Mouse (Mus musculus) adrenal gland, postnatal 14 days (tissue): ENCODE results near the gene Gipc3. TPM values are rescaled to one million over a fixed set of nuclear protein-coding genes. Genes with fewer than 3 reads are reported as not detected.

Experiments used
- DNase-seq: peaks from one replicate; pipeline ENCODE4 v3.0.0; 2021; ENCODE audit warnings: mixed read lengths
- long read RNA-seq, 2 experiments: library from polyadenylated mRNA; stranded (forward); transcript quantifications; one replicate each; pipeline ENCODE4 v2.0.0; 2021
- total RNA-seq: library from RNA; stranded (reverse); gene quantifications from 2 replicates; pipeline ENCODE4 v1.2.3, GENCODE M21; 2021

Gene Gipc3
- total RNA-seq: 4.6 and 5.1 TPM in 2 replicates
- long read RNA-seq, experiment 1: 0 reads
- long read RNA-seq, experiment 2: 0 reads

GRCm38 (mm10) chr10:81342686-81343505, at the start of gene Gipc3:
Gipc3 (minus strand) TSS chr10:81343266.
- DNase-seq: peak; percentile 67

GRCm38 (mm10) chr10:81392781-81393185, 49.7 kb upstream of the Gipc3 start, which contains the start of gene Smim24:
Smim24 (plus strand) TSS chr10:81393051.
- no peak for DNase-seq

GRCm38 (mm10) chr10:81392270-81392669, 49.2 kb upstream of the Gipc3 start:
- DNase-seq: no peak

- DNase-seq: peak; percentile 45
Observed at GRCm38 (mm10) chr10:81390678-81390965, 47.6 kb upstream of the Gipc3 start.

- peak; percentile 89 for DNase-seq
Observed at GRCm38 (mm10) chr10:81389801-81390677, 47.0 kb upstream of the Gipc3 start.

GRCm38 (mm10) chr10:81389373-81389772, 46.3 kb upstream of the Gipc3 start:
- DNase-seq: peak; percentile 78

- no peak for DNase-seq
Observed at GRCm38 (mm10) chr10:81388505-81389055, 45.5 kb upstream of the Gipc3 start, which contains the start of gene Gm48552. Gm48552 (plus strand) TSS chr10:81389005.

- DNase-seq: no peak
Observed at GRCm38 (mm10) chr10:81387716-81388115, 44.6 kb upstream of the Gipc3 start.

- DNase-seq: no peak
Observed at GRCm38 (mm10) chr10:81385603-81386306, 42.7 kb upstream of the Gipc3 start.

GRCm38 (mm10) chr10:81384605-81384982, 41.5 kb upstream of the Gipc3 start:
- no peak for DNase-seq

GRCm38 (mm10) chr10:81383802-81384604, 40.9 kb upstream of the Gipc3 start, which contains the start of the genes Dohh and Gm48551:
Dohh (plus strand) TSS chr10:81384428.
Gm48551 (plus strand) TSS chr10:81384466.
- peak; percentile 99 for DNase-seq

- DNase-seq: no peak
Observed at GRCm38 (mm10) chr10:81382039-81382438, 39.0 kb upstream of the Gipc3 start.

- no peak for DNase-seq
Observed at GRCm38 (mm10) chr10:81379809-81380378, 36.8 kb upstream of the Gipc3 start.

GRCm38 (mm10) chr10:81379183-81379553, 36.1 kb upstream of the Gipc3 start:
- no peak for DNase-seq

- DNase-seq: peak; percentile 100
Observed at GRCm38 (mm10) chr10:81378553-81379182, 35.6 kb upstream of the Gipc3 start.

GRCm38 (mm10) chr10:81377793-81378552, 34.9 kb upstream of the Gipc3 start, which contains the start of gene Fzr1:
Fzr1 (minus strand) TSS chr10:81378516.
- DNase-seq: peak; percentile 65

- no peak for DNase-seq
Observed at GRCm38 (mm10) chr10:81377362-81377664, 34.2 kb upstream of the Gipc3 start.

GRCm38 (mm10) chr10:81376561-81377361, 33.7 kb upstream of the Gipc3 start:
- DNase-seq: no peak

- no peak for DNase-seq
Observed at GRCm38 (mm10) chr10:81375322-81375721, 32.3 kb upstream of the Gipc3 start.
